Mouse (Mus musculus) liver, embryonic 13.5 days (tissue): ENCODE measurements at regions not wholly inside any gene's neighbourhood (a gene's known extent, or its start where the extent isn't known, plus 50 kb on each side); places are given as distances from the start of the nearest gene placed in this dataset.
A peak's percentile ranks its signal among the peaks of the same experiment; 100 is the strongest.

Source experiments
- ATAC-seq: fragments of 200-750 bp; cut with Nextera tagmentation; 2 replicates; pipeline ENCODE4 v1.8.0; 2017; ENCODE audit warnings: low read depth, mild to moderate bottlenecking, moderate number of reproducible peaks, moderate library complexity
- DNase-seq: peaks from one replicate; pipeline ENCODE4 v3.0.0; 2022
- H3K27ac ChIP-seq: fragments of 300-500 bp; sonication (generic); 2 replicates; pipeline ENCODE4 v1.5.1; 2015; ENCODE audit warnings: moderate library complexity, mild to moderate bottlenecking, inconsistent platforms
- H3K27me3 ChIP-seq: fragments of 300-500 bp; sonication (generic); 2 replicates; pipeline ENCODE4 v1.6.1; 2015; ENCODE audit warnings: mild to moderate bottlenecking, inconsistent platforms
- H3K36me3 ChIP-seq: fragments of 300-500 bp; sonication (generic); 2 replicates; pipeline ENCODE4 v1.6.1; 2015; ENCODE audit warnings: mild to moderate bottlenecking, inconsistent platforms
- H3K4me1 ChIP-seq: fragments of 300-500 bp; sonication (generic); replicated peaks from 2 replicates; pipeline ENCODE4 v1.6.1; 2015; ENCODE audit warnings: inconsistent platforms
- H3K4me2 ChIP-seq: fragments of 300-500 bp; sonication (generic); 2 replicates; pipeline ENCODE4 v1.6.1; 2015; ENCODE audit warnings: inconsistent platforms, mild to moderate bottlenecking, moderate library complexity
- H3K4me3 ChIP-seq: fragments of 300-500 bp; sonication (generic); replicated peaks from 2 replicates; pipeline ENCODE4 v1.5.1; 2015; ENCODE audit warnings: mild to moderate bottlenecking, inconsistent platforms
- H3K9ac ChIP-seq: fragments of 300-500 bp; sonication (generic); 2 replicates; pipeline ENCODE4 v1.6.1; 2015; ENCODE audit warnings: mild to moderate bottlenecking, inconsistent platforms
- H3K9me3 ChIP-seq: fragments of 300-500 bp; sonication (generic); replicated peaks from 2 replicates; pipeline ENCODE4 v1.6.1; 2016; ENCODE audit warnings: inconsistent platforms
- WGBS: fragments of 180-500 bp; shearing (Covaris S2); methylation state at CpG from one replicate; pipeline ENCODE4 v1.1.7; 2015; ENCODE audit not compliant: insufficient replicate concordance; 5-methylcytosine and 5-hydroxymethylcytosine counted together

- peak overlapping the region; percentile 34; the same call in 1 of the 2 replicates for H3K9ac ChIP-seq
Measured at GRCm38 (mm10) chr4:150784491-150785451, 68.9 kb upstream of the Errfi1 start.

GRCm38 (mm10) chr4:150781304-150781703, 72.4 kb upstream of the Errfi1 start:
- Histone ChIP-seq H3K4me1 (peaks cover 31% of the 10 kb centered on the region), H3K9me3 (no peaks in the 10 kb centered on the region), H3K27ac (peak overlapping the region; percentile 78), H3K4me3 (no peak overlapping the region), H3K27me3 (no peaks in the 10 kb centered on the region), H3K36me3 (no peaks in the 10 kb centered on the region), H3K9ac (no peak overlapping the region), H3K4me2 (no peak overlapping the region)
- ATAC-seq (peak; percentile 44; the same call in 1 of the 2 replicates), DNase-seq (no peak)
- WGBS, result 45% methylated on average over 3 of the region's 3 CpGs

More at GRCm38 (mm10) chr4:150784491-150785451, 68.9 kb upstream of the Errfi1 start:
- H3K4me3 ChIP-seq, result no peak overlapping the region
- no peak overlapping the region for H3K4me2 ChIP-seq
- peak overlapping the region; percentile 70 for H3K27ac ChIP-seq
- H3K9me3 ChIP-seq, result no peaks in the 10 kb centered on the region
- H3K27me3 ChIP-seq, result no peaks in the 10 kb centered on the region
- H3K36me3 ChIP-seq, result no peaks in the 10 kb centered on the region
- peak; percentile 34; the same call in 1 of the 2 replicates for ATAC-seq
- peaks cover 29% of the 10 kb centered on the region for H3K4me1 ChIP-seq
- DNase-seq, result no peak
- 55% methylated on average over 14 of the region's 14 CpGs for WGBS

GRCm38 (mm10) chr4:150779340-150779739, 74.4 kb upstream of the Errfi1 start:
- Histone ChIP-seq H3K4me3 (no peak overlapping the region), H3K4me1 (peaks cover 26% of the 10 kb centered on the region), H3K36me3 (no peaks in the 10 kb centered on the region), H3K27ac (no peak overlapping the region), H3K4me2 (no peak overlapping the region), H3K9me3 (peaks cover 2% of the 10 kb centered on the region), H3K27me3 (no peaks in the 10 kb centered on the region), H3K9ac (no peak overlapping the region)
- DNase-seq, result no peak
- ATAC-seq, result no peak
- 69% methylated on average over 5 of the region's 5 CpGs for WGBS

- WGBS, result 43% methylated on average over 8 of the region's 8 CpGs
- H3K9me3 ChIP-seq, result peaks cover 8% of the 10 kb centered on the region
- no peak overlapping the region for H3K4me2 ChIP-seq
- H3K27ac ChIP-seq, result no peak overlapping the region; the same call in 1 of the 2 replicates
- ATAC-seq (no peak), DNase-seq (no peak)
- H3K36me3 ChIP-seq, result no peaks in the 10 kb centered on the region
- H3K4me3 ChIP-seq, result no peak overlapping the region
- H3K4me1 ChIP-seq, result peaks cover 25% of the 10 kb centered on the region
- no peak overlapping the region for H3K9ac ChIP-seq
- no peaks in the 10 kb centered on the region for H3K27me3 ChIP-seq
Measured at GRCm38 (mm10) chr4:150778683-150779082, 75.0 kb upstream of the Errfi1 start.

GRCm38 (mm10) chr4:150775695-150776521, 77.8 kb upstream of the Errfi1 start:
- Histone ChIP-seq H3K9me3 (peaks cover 11% of the 10 kb centered on the region), H3K4me1 (peaks cover 12% of the 10 kb centered on the region), H3K36me3 (no peaks in the 10 kb centered on the region), H3K4me3 (no peak overlapping the region), H3K27me3 (no peaks in the 10 kb centered on the region), H3K9ac (no peak overlapping the region), H3K4me2 (no peak overlapping the region), H3K27ac (no peak overlapping the region)
- 79% methylated on average over 24 of the region's 24 CpGs for WGBS
- DNase-seq (no peak), ATAC-seq (no peak)

GRCm38 (mm10) chr4:150775281-150775680, 78.4 kb upstream of the Errfi1 start:
- Histone ChIP-seq H3K36me3 (no peaks in the 10 kb centered on the region), H3K27me3 (no peaks in the 10 kb centered on the region), H3K27ac (no peak overlapping the region), H3K4me1 (peaks cover 7% of the 10 kb centered on the region), H3K9ac (no peak overlapping the region), H3K9me3 (peaks cover 11% of the 10 kb centered on the region), H3K4me3 (no peak overlapping the region), H3K4me2 (no peak overlapping the region)
- WGBS, result 81% methylated on average over 8 of the region's 8 CpGs
- DNase-seq (no peak), ATAC-seq (no peak)

GRCm38 (mm10) chr4:150774289-150774914, 79.3 kb upstream of the Errfi1 start:
- Histone ChIP-seq H3K9ac (no peak overlapping the region), H3K36me3 (no peaks in the 10 kb centered on the region), H3K9me3 (peaks cover 11% of the 10 kb centered on the region), H3K27me3 (no peaks in the 10 kb centered on the region), H3K4me2 (no peak overlapping the region), H3K4me3 (no peak overlapping the region), H3K27ac (no peak overlapping the region), H3K4me1 (peaks cover 7% of the 10 kb centered on the region)
- ATAC-seq (no peak), DNase-seq (no peak)
- WGBS, result 69% methylated on average over 7 of the region's 7 CpGs

GRCm38 (mm10) chr4:150771922-150772651, 81.6 kb upstream of the Errfi1 start:
- 53% methylated on average over 6 of the region's 6 CpGs for WGBS
- H3K4me2 ChIP-seq, result no peak overlapping the region
- H3K36me3 ChIP-seq, result no peaks in the 10 kb centered on the region
- ATAC-seq, result no peak
- H3K4me1 ChIP-seq, result no peaks in the 10 kb centered on the region; the same call in 1 of the 2 replicates
- no peak overlapping the region for H3K9ac ChIP-seq
- no peak overlapping the region for H3K27ac ChIP-seq
- no peak for DNase-seq
- H3K4me3 ChIP-seq, result no peak overlapping the region
- no peaks in the 10 kb centered on the region for H3K27me3 ChIP-seq
- peaks cover 11% of the 10 kb centered on the region for H3K9me3 ChIP-seq

GRCm38 (mm10) chr4:150771469-150771868, 82.2 kb upstream of the Errfi1 start:
- DNase-seq (no peak), ATAC-seq (no peak)
- H3K4me2 ChIP-seq, result no peak overlapping the region
- no peak overlapping the region for H3K9ac ChIP-seq
- WGBS, result 50% methylated on average over 2 of the region's 2 CpGs
- H3K27me3 ChIP-seq, result no peaks in the 10 kb centered on the region
- no peak overlapping the region for H3K4me3 ChIP-seq
- no peaks in the 10 kb centered on the region; the same call in 1 of the 2 replicates for H3K4me1 ChIP-seq
- H3K27ac ChIP-seq, result no peak overlapping the region
- H3K9me3 ChIP-seq, result peaks cover 11% of the 10 kb centered on the region
- no peaks in the 10 kb centered on the region for H3K36me3 ChIP-seq

- no peaks in the 10 kb centered on the region; the same call in 1 of the 2 replicates for H3K4me1 ChIP-seq
- H3K4me3 ChIP-seq, result no peak overlapping the region
- H3K4me2 ChIP-seq, result no peak overlapping the region
- H3K27me3 ChIP-seq, result no peaks in the 10 kb centered on the region
- no peak overlapping the region for H3K27ac ChIP-seq
- 70% methylated on average over 7 of the region's 7 CpGs for WGBS
- H3K36me3 ChIP-seq, result no peaks in the 10 kb centered on the region
- ATAC-seq (no peak), DNase-seq (no peak)
- H3K9me3 ChIP-seq, result peaks cover 6% of the 10 kb centered on the region; the same call in 1 of the 2 replicates
- no peak overlapping the region for H3K9ac ChIP-seq
Measured at GRCm38 (mm10) chr4:150769043-150769442, 84.7 kb upstream of the Errfi1 start.
